Mouse (Mus musculus): Measurements from ENCODE around the gene Cib4.
A peak's percentile ranks its signal among the peaks of the same experiment; 100 is the strongest.

Cib4 gene

DNA sequence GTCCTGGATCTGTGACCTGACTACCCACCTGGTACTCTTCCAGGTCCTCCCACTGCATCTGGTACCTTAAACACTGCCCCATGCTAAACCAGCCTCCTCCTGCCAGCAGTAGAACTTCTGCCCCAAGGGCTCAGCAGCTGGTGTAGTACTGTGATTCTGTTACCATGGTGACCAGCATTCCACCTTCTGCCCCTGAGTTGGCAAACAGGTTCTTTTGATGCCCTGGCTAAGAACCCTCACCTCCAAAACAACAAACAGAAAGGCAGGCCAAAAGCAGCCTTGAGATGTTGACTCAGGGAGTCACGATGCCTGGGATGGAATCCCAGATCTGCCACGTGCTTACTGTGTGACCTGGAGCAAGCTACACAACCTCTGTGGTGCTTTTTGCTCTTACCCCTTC, at the start of gene Cib4:
Gene Cib4, minus strand, starts transcription at position 139 of the 400 bp plus-strand sequence.
- DNase-seq = no peak

DNA sequence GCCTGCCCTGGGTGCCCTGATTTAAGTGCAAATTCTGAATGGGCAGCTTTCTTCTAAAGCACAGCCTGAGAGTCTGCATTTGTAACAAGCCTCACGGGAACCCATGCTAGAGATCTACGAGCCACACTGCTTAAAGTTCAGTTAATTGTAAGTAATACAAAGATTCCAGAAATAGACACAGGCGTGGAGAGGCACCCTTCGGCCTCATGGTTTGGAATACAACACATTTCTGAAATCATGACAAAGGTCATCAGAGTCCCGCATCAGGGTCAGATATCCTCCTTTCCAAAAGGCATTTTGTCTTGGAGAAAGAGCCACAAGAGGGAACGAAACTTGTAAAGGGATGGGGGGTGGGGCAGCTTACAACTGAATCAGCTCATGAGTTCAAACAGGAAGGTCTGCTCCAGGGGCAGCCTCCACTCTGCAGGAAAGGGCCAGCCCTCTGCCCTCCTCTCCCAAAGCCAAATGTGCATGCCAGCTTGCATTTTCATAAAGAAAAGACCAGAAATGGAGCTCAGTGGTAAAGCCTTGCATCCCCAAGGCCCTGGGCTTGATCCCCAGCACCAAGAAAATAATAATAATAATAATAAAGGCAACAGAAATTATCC, 49.4 kb upstream of the Cib4 start:
- DNase-seq = no peak

DNA sequence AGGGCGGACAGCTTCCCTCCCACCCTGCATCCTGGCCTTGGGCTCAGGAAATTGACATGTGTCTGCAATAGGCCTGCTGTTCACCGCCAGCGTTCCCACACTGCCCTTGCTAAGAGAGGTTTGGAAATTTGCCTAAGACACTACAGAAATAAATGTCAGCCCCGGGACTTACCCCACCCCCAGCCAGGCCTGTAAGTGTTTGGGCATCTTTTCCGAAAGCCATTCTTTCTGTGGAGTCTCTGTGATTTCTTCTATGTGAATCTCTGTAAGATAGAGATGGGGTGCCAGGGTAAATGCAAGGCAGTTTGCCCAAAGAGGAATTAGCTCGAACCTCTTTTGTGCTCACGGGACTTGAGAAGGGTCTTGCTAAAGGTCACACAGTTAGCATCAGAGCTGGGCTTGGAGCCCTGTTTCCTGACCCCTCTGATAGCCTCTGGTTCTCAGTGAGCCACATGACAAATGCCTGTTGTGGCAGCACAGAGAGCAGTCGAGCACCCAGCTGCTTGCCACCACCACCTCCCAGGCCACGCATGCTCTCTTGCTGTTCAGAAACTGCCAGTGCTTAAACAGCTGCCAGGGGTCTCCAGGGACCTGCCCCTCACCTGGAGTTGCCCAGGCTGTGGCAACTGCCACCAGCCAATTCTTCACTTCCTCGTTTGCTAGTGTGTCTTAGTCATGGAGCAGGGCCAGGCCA, 48.3 kb upstream of the Cib4 start:
- DNase-seq = no peak

DNA sequence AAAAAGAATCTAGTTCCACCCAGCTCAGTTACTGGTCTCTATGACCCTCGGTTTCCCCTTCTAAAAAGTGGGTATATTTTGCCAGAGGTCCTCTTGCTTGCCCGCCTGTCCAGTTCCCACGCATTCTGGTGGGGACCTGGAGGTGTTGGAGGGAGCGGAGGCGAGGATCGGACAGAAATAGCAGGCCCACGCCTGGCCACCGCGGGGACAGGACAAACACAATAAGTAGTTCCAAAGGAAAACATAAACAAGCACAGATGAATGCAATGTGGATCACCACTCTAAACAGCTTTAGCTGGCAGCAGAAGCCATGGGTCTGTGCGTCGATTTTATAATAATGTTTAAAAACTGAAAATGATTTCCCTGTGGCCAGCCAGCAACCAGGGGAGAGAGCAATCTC, 47.7 kb upstream of the Cib4 start:
- no peak for DNase-seq

DNA sequence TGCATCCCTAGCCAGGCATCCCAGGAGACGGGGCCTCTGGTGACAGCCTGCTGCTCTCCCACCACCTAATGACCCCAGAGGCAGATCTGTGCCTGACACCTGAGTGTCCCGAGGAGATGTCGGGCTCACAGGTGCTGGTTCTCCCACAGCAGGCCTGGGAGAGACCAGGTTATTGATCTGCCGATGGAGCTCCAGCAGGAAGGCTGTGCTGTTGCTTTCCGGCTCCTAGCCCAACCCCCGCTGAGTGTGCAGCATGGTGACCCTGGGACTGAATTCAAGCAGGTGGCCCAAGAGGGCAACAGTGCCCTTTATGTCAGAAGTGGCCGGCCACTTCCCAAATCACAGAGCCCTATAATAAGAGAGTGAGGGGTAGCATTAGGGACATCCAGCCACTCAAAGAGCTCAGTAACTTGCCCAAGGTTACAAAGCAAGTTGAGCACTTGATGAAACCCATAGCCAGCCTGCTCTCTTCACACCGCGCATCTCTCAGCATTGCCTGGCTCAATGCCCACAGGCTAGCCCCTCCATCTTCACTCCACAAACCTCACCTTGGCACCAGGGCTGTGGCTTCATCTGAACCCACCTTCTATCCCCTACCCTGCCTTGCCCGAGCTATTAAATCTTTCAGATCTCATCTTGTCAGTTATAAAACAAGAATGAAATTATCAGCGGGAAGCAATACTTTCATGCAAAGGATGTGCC, 46.8 kb upstream of the Cib4 start:
- no peak for DNase-seq

DNA sequence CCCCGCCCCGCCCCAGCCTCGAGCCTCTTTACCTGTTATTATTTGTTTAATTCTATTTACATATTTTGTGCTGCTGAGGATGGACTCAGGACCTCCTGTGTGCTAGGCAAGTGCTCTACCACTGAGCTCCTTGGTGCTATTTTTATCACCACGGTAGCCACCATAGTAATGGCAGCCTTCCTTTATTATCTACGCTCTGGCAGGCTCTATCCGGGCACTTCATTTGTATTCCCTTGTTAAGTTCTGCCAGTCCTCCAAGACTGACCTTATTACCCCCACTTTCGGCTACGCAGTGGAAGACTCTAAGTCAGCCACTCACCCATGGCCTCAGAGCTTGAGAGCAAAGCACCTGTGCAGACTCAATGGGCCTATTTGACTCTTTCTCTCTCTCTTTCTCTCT, 46.1 kb upstream of the Cib4 start:
- no peak for DNase-seq

DNA sequence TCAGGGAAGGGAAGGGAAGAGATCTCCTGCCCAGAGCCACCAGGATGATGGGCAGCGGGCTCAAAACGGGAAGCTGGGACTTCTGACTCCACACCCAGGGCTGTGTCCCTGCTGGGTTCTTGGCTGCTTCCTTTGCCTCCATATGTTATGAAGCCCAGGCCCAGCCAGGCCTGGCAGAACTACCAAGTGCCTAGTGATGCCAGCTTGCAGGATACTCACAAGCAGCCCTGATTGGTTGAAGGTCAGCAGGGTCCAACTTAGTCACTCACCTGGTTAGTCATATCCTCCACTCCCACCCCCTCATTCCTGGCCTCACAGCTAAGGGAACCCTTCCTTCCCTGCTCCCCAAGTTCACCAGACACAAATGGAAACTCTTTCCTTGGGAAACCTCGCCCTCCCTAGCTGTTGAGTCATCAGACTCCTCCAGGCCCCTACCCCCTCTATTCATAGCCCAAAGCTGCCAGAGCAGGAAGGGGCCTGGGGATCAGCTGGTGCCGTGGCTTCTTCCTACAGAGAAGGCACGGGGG, 45.6 kb upstream of the Cib4 start:
- no peak for DNase-seq

DNA sequence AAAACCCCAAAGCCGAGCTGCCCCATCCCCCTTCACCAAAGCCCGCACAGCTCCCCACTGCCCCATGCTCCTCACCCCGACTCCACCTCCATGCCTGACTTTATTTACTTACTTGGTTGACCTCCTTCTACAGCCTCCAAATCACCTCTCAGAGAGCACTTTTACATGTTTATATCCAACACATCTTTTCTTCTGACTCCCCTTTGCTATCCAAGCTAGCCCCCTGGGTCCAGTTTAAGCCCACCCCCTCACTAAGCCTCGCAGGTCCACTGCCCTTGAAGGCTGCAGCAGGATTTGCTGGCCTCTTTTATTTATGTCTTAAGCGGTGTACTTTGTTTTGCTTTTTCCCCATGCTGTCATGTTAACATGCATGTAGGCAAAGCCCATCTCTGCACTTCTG, 44.6 kb upstream of the Cib4 start:
- DNase-seq = no peak

DNA sequence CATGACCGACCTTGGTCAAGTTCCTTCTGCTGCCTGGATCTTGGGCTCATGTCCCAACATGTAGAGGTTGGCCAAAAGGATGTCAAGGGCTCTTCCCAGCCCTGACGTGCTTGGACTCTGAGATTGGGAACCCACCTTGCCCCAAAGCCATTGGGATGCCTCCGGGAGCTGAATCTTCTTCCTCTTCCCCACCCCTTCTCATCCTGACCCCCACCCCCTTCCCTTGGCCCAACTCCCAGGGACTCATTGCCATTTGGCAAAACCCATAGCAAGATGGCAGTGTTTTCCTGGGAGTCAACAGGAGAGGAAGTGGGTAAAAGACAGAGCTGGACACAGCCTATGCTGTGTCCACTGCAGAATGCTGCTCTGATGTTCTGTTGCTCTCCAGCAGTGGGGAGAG, 43.9 kb upstream of the Cib4 start:
- no peak for DNase-seq

DNA sequence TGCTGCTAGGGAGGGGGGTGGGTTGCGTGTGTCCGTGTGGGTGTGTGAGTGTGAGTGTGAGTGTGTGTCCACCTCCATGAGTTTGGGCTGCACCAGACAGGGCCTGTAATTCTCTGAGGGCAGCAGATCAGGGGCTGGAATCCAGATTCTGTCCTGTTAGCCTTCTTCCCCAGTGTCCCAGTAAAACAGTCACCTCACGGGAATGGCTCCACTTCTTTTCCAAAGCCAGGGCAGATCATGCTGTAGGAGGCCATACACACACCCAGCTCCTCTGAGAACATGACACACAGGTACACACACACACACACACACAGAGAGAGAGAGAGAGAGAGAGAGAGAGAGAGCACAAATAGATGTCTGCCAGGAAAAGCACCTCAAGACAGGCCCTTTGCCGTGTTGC, 43.4 kb upstream of the Cib4 start:
- no peak for DNase-seq

DNA sequence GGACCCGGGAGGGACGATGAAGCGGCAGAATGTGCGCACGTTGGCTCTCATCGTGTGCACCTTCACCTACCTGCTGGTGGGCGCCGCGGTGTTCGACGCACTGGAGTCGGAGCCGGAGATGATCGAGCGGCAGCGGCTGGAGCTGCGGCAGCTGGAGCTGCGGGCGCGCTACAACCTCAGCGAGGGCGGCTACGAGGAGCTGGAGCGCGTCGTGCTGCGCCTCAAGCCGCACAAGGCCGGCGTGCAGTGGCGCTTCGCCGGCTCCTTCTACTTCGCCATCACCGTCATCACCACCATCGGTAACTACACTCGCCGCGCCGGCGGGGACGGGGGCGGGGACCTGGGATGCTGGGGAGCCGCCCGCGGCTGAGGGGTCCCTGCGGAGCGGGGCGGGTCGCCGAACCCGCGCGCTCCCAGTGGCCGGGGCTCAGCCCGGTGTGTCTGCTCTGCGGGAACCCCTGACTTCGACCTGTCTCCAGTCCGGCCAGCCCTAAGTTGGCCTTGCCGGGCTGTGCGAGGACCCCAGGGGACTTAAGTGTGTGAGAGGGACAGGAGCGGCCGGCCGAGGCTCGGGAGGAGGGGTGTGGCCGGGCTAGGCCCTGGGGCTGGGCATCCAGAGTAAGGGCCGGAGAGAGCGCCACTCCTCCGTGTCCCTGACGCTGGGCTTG, 42.8 kb upstream of the Cib4 start:
- peak; percentile 49 for DNase-seq

DNA sequence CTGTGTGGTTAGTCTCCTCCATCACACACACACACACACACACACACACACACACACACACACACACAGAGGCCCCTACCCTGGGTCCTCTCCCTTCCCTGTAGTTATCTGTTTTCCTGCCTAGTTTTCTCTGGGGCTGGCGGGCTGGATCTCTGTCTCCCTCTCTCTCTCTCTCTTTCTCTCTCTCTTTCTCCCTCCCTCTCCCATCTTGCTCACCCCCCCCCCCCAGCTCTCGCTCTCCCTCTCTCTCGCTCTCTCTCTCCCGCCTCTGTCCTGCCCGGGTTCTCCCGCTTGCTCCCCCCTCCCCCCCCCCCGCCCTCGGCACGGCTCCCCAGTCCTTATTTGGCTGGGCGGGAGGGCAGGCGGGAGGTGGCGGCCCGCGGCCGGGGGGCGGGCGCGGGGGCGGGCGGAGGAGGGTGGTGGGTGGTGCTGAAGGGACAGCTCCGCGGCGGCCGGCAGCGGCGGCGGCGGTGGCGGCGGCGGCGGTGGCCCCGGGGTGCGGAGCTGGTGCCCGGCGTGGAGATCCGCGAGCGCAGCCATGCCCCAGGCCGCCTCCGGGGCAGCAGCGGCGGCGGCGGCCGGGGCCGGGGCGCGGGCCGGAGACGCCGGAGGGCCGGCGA, 42.2 kb upstream of the Cib4 start, which contains the start of gene Kcnk3:
Gene Kcnk3, plus strand, starts transcription at position 490 of the 620 bp plus-strand sequence.
- DNase-seq = peak; percentile 45

DNA sequence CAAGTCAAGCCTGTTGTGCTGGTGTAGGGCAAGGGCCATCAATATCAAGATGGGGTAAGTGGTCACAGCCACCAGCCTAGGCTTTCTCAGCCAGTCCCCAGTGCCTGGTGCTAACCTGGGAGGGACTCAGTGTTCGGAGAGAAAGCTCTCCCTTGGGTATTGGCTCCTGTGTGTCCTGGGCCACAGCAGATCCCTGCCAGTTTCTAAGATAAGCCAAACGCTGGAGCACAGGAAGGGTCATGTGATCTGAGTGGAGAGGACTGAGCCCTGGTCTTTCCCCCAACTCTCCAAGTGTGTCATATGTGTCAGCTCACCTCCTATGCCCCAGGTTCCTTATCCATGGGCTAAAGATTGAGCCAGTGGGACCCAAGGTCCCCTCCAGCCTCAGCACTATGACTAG, 41.5 kb upstream of the Cib4 start:
- DNase-seq = no peak

DNA sequence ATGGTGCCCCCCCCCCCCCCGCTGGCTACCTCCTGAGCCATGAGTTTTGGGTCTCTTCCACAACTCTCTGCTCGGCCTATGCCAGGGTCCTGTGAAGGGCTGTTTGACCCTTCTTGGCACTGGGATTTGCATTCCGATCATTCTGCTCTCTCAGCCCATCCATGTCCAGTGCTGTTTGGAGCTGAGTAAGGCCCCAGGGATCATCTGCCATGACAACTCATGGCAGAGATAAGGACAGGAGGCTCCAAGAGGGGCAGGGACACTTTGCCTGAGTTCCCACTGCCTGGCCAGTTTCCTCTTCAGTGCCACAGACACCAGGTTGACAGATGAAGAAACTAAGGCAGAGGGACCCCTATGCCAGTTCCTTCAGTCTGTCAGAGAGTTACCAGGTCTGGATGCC, 41.0 kb upstream of the Cib4 start:
- no peak for DNase-seq

DNA sequence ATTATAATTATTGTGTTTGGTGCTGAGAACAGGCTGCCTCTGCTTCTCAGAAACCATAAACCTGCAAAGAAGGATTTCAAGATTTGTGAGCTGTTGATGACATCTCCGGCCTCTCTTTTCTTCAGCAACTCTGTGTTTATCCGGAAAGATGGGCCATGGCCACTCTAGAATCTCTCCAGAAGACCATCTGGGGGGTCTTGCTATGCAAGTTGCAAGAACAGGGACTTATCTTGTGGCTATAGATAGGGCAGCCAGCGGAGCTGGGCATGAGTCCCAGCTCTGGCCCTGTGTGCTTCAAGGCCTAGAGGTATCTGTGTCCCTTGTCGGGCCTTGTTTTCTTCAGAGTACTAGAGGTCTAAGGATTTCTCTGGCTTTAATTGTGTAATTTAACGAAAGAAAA, 36.4 kb upstream of the Cib4 start:
- DNase-seq = no peak

DNA sequence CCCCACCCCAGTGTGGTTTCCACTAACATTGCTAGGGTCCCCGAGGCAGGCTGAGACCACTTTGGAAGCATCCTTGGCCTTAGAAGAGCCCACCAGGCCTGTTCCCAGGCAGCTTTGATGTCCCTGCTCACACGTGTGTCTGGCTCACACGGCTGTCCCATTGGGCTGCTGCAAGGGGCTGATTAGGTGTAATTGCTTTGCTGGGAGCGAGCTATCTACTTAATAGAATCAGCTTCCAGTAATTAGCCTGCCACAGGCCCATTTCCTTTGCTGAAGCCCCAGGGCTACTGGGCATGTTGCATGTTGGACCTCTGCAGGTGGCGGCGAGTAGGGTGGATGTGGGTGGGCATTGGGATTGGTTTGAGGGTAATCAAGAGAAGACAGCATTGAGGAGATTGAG, 35.1 kb upstream of the Cib4 start:
- DNase-seq = no peak

DNA sequence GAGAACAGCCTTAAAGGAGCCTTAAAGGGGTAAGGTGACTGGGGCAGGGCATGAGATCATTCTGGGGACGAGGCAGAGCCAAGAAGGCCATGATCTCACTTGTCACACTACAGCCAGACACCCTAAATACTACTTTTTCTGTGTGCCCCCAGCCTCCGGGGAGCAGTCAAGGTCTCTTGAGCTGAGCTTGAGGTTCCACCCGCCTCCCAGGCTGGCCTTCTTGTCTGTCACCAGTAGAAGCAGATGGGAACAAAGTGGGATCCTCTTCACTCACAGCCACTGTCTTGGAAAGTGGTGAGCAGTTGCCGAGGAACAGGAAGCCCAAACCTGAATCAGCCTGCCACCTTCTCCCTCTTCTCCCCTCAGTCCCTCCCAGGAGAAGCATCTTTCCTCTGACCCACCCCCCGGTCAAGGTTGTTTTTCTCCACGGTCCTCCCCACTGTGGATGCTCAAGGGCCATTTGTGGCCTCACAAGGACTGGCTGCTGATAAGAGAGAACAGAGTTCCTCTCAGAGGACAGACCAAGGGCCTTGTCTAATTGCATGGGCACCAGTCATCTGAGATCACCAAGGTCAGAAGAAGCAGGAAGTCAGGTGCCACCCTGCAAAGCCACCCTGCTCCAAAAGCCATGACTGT, 32.9 kb upstream of the Cib4 start:
- DNase-seq = no peak

DNA sequence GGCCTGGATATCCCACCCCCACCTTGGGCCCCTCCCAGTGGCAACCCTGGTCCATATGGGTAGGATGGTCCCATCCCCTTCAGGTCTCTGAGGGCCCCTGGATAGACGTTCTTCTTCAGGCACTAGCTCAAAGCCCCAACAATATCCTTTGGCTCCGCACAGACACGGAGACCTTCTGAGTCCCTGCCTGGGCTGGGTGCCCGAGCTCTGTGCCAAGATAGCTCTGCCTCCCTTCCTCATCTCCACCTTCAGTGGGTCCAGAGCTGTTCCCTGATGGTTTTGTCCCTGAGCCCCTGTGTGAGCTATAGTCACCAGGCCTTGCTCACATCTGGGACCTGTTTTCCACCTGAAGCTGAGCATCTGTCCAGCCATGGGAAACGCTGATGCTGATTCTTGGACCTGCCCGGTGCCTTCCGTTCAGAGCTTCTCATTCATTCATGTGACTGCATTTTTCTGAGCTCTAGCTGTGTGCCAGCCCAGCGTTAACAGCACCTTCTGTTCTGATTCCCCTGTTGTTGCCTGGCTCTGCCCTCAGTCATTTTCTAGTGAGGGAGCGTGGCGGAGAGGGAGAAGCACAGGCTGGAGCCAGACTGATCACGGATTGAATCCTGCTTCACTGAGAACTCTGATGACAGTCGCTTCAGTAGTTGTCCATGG, 32.1 kb upstream of the Cib4 start:
- DNase-seq = no peak

DNA sequence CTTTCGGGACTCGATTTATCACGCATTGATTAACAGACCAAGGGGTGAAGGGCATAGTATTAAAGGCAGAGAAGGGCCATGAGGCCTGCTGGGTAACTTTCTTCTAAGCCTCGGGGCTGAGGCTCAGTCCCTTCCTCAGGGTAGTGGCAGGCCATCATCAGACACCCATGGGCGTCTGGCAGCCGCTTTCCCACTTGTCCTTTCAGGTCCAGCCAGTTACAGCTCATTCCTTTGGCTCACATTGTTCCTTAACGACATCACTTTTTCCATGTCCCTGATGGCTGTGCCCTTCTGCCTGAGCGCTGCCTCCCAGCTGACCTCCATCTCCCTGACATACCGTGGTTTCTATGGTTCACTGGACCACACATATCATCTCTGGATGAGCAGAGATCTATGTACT, 31.6 kb upstream of the Cib4 start:
- no peak for DNase-seq

DNA sequence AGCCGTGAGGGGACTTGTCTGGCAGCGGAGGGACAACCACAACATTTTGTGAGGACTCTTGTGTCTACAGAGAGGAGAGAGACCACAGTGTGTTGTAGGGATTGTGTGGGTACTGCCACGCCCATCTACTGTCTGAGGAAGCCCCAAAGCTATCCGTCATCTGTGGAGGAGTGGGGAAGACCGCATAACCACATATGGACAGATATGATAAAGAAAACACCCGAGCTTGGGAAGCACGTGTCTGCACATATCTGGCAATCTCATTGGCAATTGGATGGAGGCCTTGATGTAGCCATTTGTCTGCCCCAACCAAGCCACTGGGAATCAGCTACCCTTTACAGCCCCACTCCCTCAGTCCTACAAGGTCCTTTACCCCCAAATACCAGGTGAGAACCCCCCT, 30.6 kb upstream of the Cib4 start:
- DNase-seq = no peak

DNA sequence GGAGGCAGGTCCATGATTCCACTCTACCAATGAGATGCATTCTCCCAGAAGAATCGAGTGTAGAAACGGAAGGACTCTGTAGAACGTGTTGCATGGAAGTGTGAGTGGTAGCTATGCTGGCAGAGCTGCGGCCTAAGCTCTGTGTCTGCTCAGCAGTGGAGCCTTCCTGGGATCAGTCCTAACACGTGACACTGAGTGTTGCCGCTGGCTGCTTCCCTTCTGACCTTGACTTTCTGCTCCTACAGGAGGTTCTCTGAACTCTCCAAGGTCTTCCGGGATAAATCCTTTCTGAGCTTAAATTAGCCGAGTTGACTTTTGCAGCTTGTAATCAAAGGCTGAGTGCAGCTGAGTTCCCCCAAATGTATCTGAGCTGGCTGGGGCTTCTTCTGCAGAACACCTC, 28.7 kb upstream of the Cib4 start:
- no peak for DNase-seq

DNA sequence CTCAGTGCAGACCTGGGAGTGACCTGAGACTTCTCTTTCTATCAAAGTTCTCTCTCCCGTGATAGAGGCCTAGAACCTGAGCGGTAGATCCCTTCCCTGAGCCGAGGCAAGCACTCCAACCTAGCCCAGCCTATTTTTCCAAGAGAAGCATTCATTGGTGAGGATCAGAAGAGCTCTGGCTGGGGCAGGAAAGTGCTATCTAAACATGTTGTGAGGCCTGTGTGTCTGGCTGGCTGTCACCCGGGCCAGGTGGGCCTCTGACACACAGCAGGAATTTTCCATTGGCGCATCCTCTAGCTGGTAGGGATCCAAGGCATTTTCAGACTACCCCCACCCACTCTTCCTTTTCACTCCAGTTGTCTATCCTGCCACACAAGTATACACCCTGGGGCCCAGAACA, 26.2 kb upstream of the Cib4 start:
- DNase-seq = no peak
